Mouse (Mus musculus): Measurements from ENCODE around the gene Gm45717.

- TF ChIP-seq CTCF (IDR thresholded peaks at IDR 0.05), result no peak
- TF ChIP-seq EP300 (IDR thresholded peaks at IDR 0.05; ENCODE audit: insufficient read depth, low read depth, low read length), result peak; percentile 84
- TF ChIP-seq POLR2A (IDR thresholded peaks at IDR 0.05; ENCODE audit: insufficient read depth, low read depth, low read length), result peak; percentile 52; the same call in 1 of the 2 replicates
Observed at GRCm38 (mm10) chr7:140946980-140947379, 8.8 kb downstream of the Gm45717 start.
